Mouse (Mus musculus): ENCODE data around the gene Slco2a1. TPM values are rescaled to one million over a fixed set of nuclear protein-coding genes. Genes with fewer than 3 reads are reported as not detected.

Gene Slco2a1
- total and polyA plus RNA-seq, 3 experiments, result 0.14 TPM; not detected in 2

GRCm38 (mm10) chr9:103120231-103120630 lies 131.7 kb downstream of the Slco2a1 start:
- in situ Hi-C loops (cut with MboI; ENCODE audit: low pct_ligation_motif_present, low pct_unique_long_range_greater_than_20kb, low sequenced_read_pairs) (no loop called here), dilution Hi-C loops (cut with MboI; ENCODE audit: extremely low pct_ligation_motif_present, extremely low pct_unique_long_range_greater_than_20kb, low sequenced_read_pairs) (no loop called here)
- Histone ChIP-seq H3K4me1 (ENCODE audit: control insufficient read depth in 1 of 2, insufficient read depth in 2 of 2) (peaks cover 0 to 2% of the 10 kb centered on the region in 2 experiments; a peak in 1 of 4 replicates), H3K9me3 (replicated peaks; ENCODE audit: low read length) (no peaks in the 10 kb centered on the region), H3K9ac (ENCODE audit: insufficient read depth, low read depth) (no peak overlapping the region), H3K4me3 (replicated peaks in 1 of 3; ENCODE audit: low read depth in 2 of 3, low read length in 2 of 3, poor library complexity in 1 of 3) (no peak overlapping the region), H3K27ac (ENCODE audit: insufficient read depth, low read depth) (no peak overlapping the region), H3K27me3 (replicated peaks) (peaks cover 3% of the 10 kb centered on the region), H3K79me2 (replicated peaks; ENCODE audit: control insufficient read depth, extremely low read depth, insufficient read depth, poor library complexity, severe bottlenecking) (no peaks in the 10 kb centered on the region), H3K4me2 (ENCODE audit: insufficient read depth, low read depth, poor library complexity, severe bottlenecking) (no peak overlapping the region), H3K36me3 (replicated peaks in 1 of 2; ENCODE audit: control insufficient read depth in 1 of 2, insufficient read depth in 1 of 2, low read length in 1 of 2) (no peaks in the 10 kb centered on the region)
- DNase-seq (ENCODE audit: extremely low read depth), result no peak
- TF ChIP-seq ELF1 (IDR thresholded peaks at IDR 0.05; ENCODE audit: low read depth, low read length), result no peak
- TF ChIP-seq EP300 (IDR thresholded peaks at IDR 0.05; ENCODE audit: low read length), result no peak
- no peak for TF ChIP-seq RCOR1 (conservative IDR thresholded peaks at IDR 0.05; ENCODE audit: low read depth, low read length)
- TF ChIP-seq USF1 (IDR thresholded peaks at IDR 0.05; ENCODE audit: low read depth, low read length), result no peak
- peak in 1 of 2 experiments; percentile 15; a peak in 1 of 4 replicates for TF ChIP-seq CTCF (conservative IDR thresholded peaks at IDR 0.05 in 1 of 2, IDR thresholded peaks at IDR 0.05 in 1 of 2; ENCODE audit: low read depth in 2 of 2, low read length in 2 of 2)

DNA sequence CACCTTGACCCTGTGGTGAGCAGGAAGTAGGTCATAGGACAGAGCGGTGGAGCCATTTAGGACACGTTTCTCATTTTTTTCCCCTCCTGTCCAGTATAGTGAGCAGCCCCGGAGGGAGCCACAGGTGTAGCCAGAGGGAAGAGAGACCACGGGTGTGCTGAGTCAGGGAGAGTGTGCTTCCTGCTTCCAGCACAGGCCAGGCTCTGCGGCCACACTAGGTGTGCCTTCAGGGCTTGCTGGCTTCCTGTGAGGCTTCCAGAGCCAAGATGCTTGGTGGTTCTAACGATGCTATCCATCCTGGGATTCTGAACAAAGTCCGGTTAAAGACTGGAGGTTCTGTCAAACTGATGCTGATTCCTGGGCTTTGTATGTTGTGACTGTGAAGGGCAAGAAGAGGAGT lies 133.0 kb downstream of the Slco2a1 start:
- Histone ChIP-seq H3K4me3 (replicated peaks in 1 of 3; ENCODE audit: low read depth in 2 of 3, low read length in 2 of 3, poor library complexity in 1 of 3) (no peak overlapping the region), H3K9me3 (replicated peaks; ENCODE audit: low read length) (no peaks in the 10 kb centered on the region), H3K79me2 (replicated peaks; ENCODE audit: control insufficient read depth, extremely low read depth, insufficient read depth, poor library complexity, severe bottlenecking) (no peaks in the 10 kb centered on the region), H3K27ac (ENCODE audit: insufficient read depth, low read depth) (no peak overlapping the region), H3K4me1 (ENCODE audit: control insufficient read depth in 1 of 2, insufficient read depth in 2 of 2) (peaks cover 0 to 2% of the 10 kb centered on the region in 2 experiments; a peak in 1 of 4 replicates), H3K36me3 (replicated peaks in 1 of 2; ENCODE audit: control insufficient read depth in 1 of 2, insufficient read depth in 1 of 2, low read length in 1 of 2) (no peaks in the 10 kb centered on the region), H3K27me3 (replicated peaks) (peaks cover 2% of the 10 kb centered on the region), H3K9ac (ENCODE audit: insufficient read depth, low read depth) (no peak overlapping the region), H3K4me2 (ENCODE audit: insufficient read depth, low read depth, poor library complexity, severe bottlenecking) (no peak overlapping the region)
- no peak for DNase-seq (ENCODE audit: extremely low read depth)
- in situ Hi-C loops (cut with MboI; ENCODE audit: low pct_ligation_motif_present, low pct_unique_long_range_greater_than_20kb, low sequenced_read_pairs) (no loop called here), dilution Hi-C loops (cut with MboI; ENCODE audit: extremely low pct_ligation_motif_present, extremely low pct_unique_long_range_greater_than_20kb, low sequenced_read_pairs) (no loop called here)
- TF ChIP-seq GABPA (IDR thresholded peaks at IDR 0.05; ENCODE audit: insufficient replicate concordance, low read depth, low read length) (no peak), CTCF (conservative IDR thresholded peaks at IDR 0.05 in 1 of 2, IDR thresholded peaks at IDR 0.05 in 1 of 2; ENCODE audit: low read depth in 2 of 2, low read length in 2 of 2) (no peak), NELFE (IDR thresholded peaks at IDR 0.05; ENCODE audit: low read depth, low read length) (no peak), MAX (IDR thresholded peaks at IDR 0.05; ENCODE audit: low read length) (no peak), BHLHE40 (IDR thresholded peaks at IDR 0.05; ENCODE audit: low read depth, low read length) (no peak), POLR2AphosphoS2 (IDR thresholded peaks at IDR 0.05; ENCODE audit: low read depth, low read length) (no peak), E2F4 (IDR thresholded peaks at IDR 0.05; ENCODE audit: insufficient replicate concordance, low read depth, low read length) (no peak), IRF4 (IDR thresholded peaks at IDR 0.05; ENCODE audit: low read depth, low read length) (no peak), HCFC1 (IDR thresholded peaks at IDR 0.05; ENCODE audit: low read depth, low read length) (no peak), ZKSCAN1 (IDR thresholded peaks at IDR 0.05; ENCODE audit: borderline replicate concordance, low read depth, low read length) (no peak)

GRCm38 (mm10) chr9:103124746-103125145 lies 136.2 kb downstream of the Slco2a1 start:
- no peak for TF ChIP-seq BHLHE40 (IDR thresholded peaks at IDR 0.05; ENCODE audit: low read depth, low read length)
- TF ChIP-seq GABPA (IDR thresholded peaks at IDR 0.05; ENCODE audit: insufficient replicate concordance, low read depth, low read length), result no peak
- no peak for TF ChIP-seq MYC (IDR thresholded peaks at IDR 0.05; ENCODE audit: low read depth, low read length)
- dilution Hi-C loops (cut with MboI; ENCODE audit: extremely low pct_ligation_motif_present, extremely low pct_unique_long_range_greater_than_20kb, low sequenced_read_pairs) (no loop called here), in situ Hi-C loops (cut with MboI; ENCODE audit: low pct_ligation_motif_present, low pct_unique_long_range_greater_than_20kb, low sequenced_read_pairs) (no loop called here)
- H3K27me3 ChIP-seq (replicated peaks), result no peaks in the 10 kb centered on the region
- no peaks in the 10 kb centered on the region for H3K4me1 ChIP-seq (ENCODE audit: control insufficient read depth in 1 of 2, insufficient read depth in 2 of 2)
- H3K9me3 ChIP-seq (replicated peaks; ENCODE audit: low read length), result peaks cover 2% of the 10 kb centered on the region
- no peak overlapping the region for H3K4me2 ChIP-seq (ENCODE audit: insufficient read depth, low read depth, poor library complexity, severe bottlenecking)
- H3K9ac ChIP-seq (ENCODE audit: insufficient read depth, low read depth), result no peak overlapping the region
- H3K79me2 ChIP-seq (replicated peaks; ENCODE audit: control insufficient read depth, extremely low read depth, insufficient read depth, poor library complexity, severe bottlenecking), result no peaks in the 10 kb centered on the region
- H3K36me3 ChIP-seq (replicated peaks in 1 of 2; ENCODE audit: control insufficient read depth in 1 of 2, insufficient read depth in 1 of 2, low read length in 1 of 2), result no peaks in the 10 kb centered on the region
- H3K4me3 ChIP-seq (replicated peaks in 1 of 3; ENCODE audit: low read depth in 2 of 3, low read length in 2 of 3, poor library complexity in 1 of 3), result no peak overlapping the region
- DNase-seq (ENCODE audit: extremely low read depth), result no peak
- no peak overlapping the region for H3K27ac ChIP-seq (ENCODE audit: insufficient read depth, low read depth)

Data from CH12.LX (cell line).